Mouse (Mus musculus): ENCODE data around the gene Gabra2. TPM values are rescaled to one million over a fixed set of nuclear protein-coding genes. Genes with fewer than 3 reads are reported as not detected.
A peak's percentile ranks its signal among the peaks of the same experiment; 100 is the strongest.

Gene Gabra2
- 3.5 and 4.3 TPM in 2 replicates for polyA plus RNA-seq (2014; fragmentation: Nextera tagmentation; extraction: Ambion mirVana)

DNA sequence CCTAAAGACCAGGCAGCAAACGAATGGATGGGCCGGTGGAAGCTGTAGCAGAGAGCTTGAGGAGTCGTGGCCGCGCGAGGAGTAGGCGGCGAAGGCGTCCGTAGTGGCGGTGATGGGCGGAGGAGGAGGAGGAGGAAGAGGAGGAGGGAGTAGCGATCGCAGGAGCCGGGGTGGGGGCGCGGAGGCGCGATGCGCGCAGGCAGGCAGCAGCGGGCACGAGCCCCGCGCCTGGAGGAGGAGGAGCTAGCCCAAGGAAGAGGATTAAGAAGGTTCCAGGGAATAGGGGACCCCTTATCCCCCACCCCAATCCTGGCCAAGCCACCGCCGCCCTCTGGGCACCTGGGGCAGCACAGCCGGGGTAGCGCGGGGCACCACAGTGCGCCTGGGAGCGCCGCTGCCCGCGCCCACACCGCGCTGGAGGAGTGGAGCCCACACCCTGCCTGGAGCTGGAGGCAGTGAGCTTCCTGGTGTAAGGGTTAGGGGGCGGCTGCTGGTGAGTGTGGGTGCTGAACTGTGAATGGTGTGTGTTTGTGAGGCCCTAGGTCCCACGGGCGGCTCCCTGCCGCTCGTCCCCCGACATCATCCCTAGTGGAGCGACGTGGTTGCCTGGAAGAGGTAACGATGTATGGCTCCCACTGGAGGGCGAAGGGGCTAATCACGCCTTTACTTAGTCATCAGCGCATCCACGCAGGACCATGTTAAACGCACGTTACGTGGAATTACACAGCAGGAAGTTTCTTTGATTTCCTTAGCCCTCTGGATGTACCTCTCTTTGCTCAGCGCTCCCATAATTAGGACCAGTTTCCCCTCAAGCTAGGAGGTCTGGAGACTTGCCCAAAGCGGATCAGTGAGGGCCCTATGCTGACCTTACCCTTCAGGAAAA, at the start of gene Gabra2:
Gene Gabra2 (minus strand): TSS at position 125 of the 883 bp plus-strand sequence.
- ATAC-seq (ENCODE audit: low FRiP score) = peak; percentile 93
- Histone ChIP-seq H3K9me3 (ENCODE audit: control insufficient read depth, low read length) (no peaks in the 10 kb centered on the region), H3K27me3 (ENCODE audit: control insufficient read depth, insufficient read depth, low read length) (no peaks in the 10 kb centered on the region), H3K9ac (ENCODE audit: low read depth, low read length) (peak within 1 kb of the TSS; percentile 77), H3K4me2 (replicated peaks; ENCODE audit: low read depth, low read length) (peak within 1 kb of the TSS; percentile 77), H3K27ac (ENCODE audit: low read depth, low read length) (0 out of 2 replicates have a peak within 1 kb of the TSS, but pooled peaks have one; percentile 30), H3K36me3 (ENCODE audit: control insufficient read depth, insufficient read depth, low read length) (no peaks in the 10 kb centered on the region), H3K4me1 (replicated peaks; ENCODE audit: control insufficient read depth, insufficient read depth, low read length) (no peaks in the 10 kb centered on the region), H3K4me3 (ENCODE audit: low read depth, low read length) (peak within 1 kb of the TSS; percentile 75)
- peak; percentile 72 for DNase-seq (ENCODE audit: low spot score)
- WGBS = under 1% methylated on average over 48 of the region's 55 CpGs

DNA sequence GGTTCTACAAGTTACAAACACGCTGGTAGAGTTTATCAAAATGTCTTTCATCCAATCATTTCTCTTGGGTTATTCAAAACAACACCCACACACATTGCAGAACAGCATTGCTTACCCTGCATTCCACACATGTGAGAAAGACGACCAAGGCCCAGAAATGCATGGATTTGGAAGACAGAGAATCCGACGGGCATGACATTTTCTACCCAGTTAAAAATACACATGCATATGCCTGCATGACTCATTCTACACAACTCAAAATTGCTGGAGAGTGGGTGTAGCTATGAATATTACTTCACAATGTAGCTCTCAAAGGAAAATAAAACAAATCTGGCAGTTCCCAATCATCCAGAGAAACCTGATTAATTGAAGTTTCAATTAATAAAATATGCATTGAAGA, 41.0 kb upstream of the Gabra2 start:
- ATAC-seq (ENCODE audit: low FRiP score) = no peak
- WGBS = 81% methylated on average over 4 of the region's 4 CpGs
- Histone ChIP-seq H3K4me1 (replicated peaks; ENCODE audit: control insufficient read depth, insufficient read depth, low read length) (no peaks in the 10 kb centered on the region), H3K27me3 (ENCODE audit: control insufficient read depth, insufficient read depth, low read length) (no peaks in the 10 kb centered on the region), H3K9me3 (ENCODE audit: control insufficient read depth, low read length) (no peaks in the 10 kb centered on the region), H3K36me3 (ENCODE audit: control insufficient read depth, insufficient read depth, low read length) (no peaks in the 10 kb centered on the region), H3K4me3 (ENCODE audit: low read depth, low read length) (no peak overlapping the region), H3K27ac (ENCODE audit: low read depth, low read length) (no peak overlapping the region), H3K9ac (ENCODE audit: low read depth, low read length) (no peak overlapping the region), H3K4me2 (replicated peaks; ENCODE audit: low read depth, low read length) (no peak overlapping the region)
- DNase-seq (ENCODE audit: low spot score) = no peak

DNA sequence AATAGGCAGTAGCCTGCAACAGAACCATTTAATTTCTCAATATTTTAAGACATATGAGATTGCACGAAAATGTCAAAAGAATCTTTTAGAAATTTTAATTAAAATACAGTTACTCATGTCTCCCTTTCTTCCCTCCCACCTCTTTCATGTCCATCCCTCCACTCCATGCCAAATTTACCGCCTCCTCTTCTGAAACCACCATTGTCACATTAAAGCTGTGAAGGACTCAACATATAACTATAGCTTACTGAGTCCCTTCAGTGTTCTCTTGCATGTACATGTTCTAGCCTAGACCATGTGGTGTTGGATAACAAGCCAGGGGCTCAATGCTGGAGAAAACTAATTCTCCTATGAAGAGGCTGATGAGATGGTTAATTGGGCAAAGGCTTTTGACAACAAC, 40.2 kb upstream of the Gabra2 start:
- Histone ChIP-seq H3K4me2 (replicated peaks; ENCODE audit: low read depth, low read length) (no peak overlapping the region), H3K4me3 (ENCODE audit: low read depth, low read length) (no peak overlapping the region), H3K9ac (ENCODE audit: low read depth, low read length) (no peak overlapping the region), H3K4me1 (replicated peaks; ENCODE audit: control insufficient read depth, insufficient read depth, low read length) (no peaks in the 10 kb centered on the region), H3K27ac (ENCODE audit: low read depth, low read length) (no peak overlapping the region), H3K36me3 (ENCODE audit: control insufficient read depth, insufficient read depth, low read length) (no peaks in the 10 kb centered on the region), H3K9me3 (ENCODE audit: control insufficient read depth, low read length) (no peaks in the 10 kb centered on the region), H3K27me3 (ENCODE audit: control insufficient read depth, insufficient read depth, low read length) (no peaks in the 10 kb centered on the region)
- 83% methylated on average over 2 of the region's 2 CpGs for WGBS
- ATAC-seq (ENCODE audit: low FRiP score) (no peak), DNase-seq (ENCODE audit: low spot score) (no peak)

DNA sequence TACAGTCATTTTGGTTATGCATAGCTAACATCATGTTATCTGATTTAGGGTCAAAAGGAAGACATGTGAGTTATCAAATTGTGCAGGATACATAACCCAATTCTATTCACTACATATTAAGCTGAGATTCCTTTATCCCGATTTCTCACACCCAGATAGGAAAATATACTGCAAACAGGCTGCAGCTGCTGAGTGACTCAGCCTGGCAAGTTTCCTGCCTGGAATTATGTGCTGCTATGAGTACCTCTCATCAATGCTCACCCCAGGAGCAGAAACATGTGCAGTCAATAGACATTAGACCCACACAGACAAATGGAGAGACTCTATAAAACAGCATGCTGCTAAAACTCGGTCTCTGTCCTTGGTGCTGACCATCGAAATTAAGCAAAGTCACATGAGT, 32.1 kb upstream of the Gabra2 start:
- Histone ChIP-seq H3K9me3 (ENCODE audit: control insufficient read depth, low read length) (no peaks in the 10 kb centered on the region), H3K36me3 (ENCODE audit: control insufficient read depth, insufficient read depth, low read length) (no peaks in the 10 kb centered on the region), H3K4me1 (replicated peaks; ENCODE audit: control insufficient read depth, insufficient read depth, low read length) (no peaks in the 10 kb centered on the region), H3K4me2 (replicated peaks; ENCODE audit: low read depth, low read length) (no peak overlapping the region), H3K4me3 (ENCODE audit: low read depth, low read length) (no peak overlapping the region), H3K27ac (ENCODE audit: low read depth, low read length) (no peak overlapping the region), H3K27me3 (ENCODE audit: control insufficient read depth, insufficient read depth, low read length) (no peaks in the 10 kb centered on the region), H3K9ac (ENCODE audit: low read depth, low read length) (no peak overlapping the region)
- 73% methylated on average over 3 of the region's 3 CpGs for WGBS
- DNase-seq (ENCODE audit: low spot score) (peak; percentile 8), ATAC-seq (ENCODE audit: low FRiP score) (no peak)

DNA sequence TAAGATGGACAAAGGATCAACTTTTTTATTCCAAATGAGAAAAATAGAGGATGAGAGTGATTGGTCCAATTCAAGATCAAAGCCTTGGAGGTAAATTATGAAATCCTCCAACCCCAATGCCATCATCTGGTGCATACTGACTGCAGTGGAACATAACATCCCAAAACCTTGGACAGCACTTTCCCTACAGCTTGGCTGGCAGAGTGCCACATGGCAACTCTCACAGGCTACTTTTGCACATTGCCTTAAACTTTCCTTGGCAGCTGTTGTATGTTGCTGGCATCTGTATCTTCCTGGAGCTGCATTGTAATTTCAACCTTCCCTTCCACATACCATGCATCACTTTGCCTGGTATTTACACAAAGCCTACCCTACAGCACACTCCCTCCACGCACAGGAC, 19.6 kb upstream of the Gabra2 start:
- H3K36me3 ChIP-seq (ENCODE audit: control insufficient read depth, insufficient read depth, low read length) = no peaks in the 10 kb centered on the region
- no peak for ATAC-seq (ENCODE audit: low FRiP score)
- H3K4me1 ChIP-seq (replicated peaks; ENCODE audit: control insufficient read depth, insufficient read depth, low read length) = no peaks in the 10 kb centered on the region
- no peaks in the 10 kb centered on the region for H3K27me3 ChIP-seq (ENCODE audit: control insufficient read depth, insufficient read depth, low read length)
- H3K27ac ChIP-seq (ENCODE audit: low read depth, low read length) = no peak overlapping the region
- H3K9me3 ChIP-seq (ENCODE audit: control insufficient read depth, low read length) = no peaks in the 10 kb centered on the region
- no peak overlapping the region for H3K9ac ChIP-seq (ENCODE audit: low read depth, low read length)
- 83% methylated on average over 1 of the region's 1 CpGs for WGBS
- no peak overlapping the region for H3K4me2 ChIP-seq (replicated peaks; ENCODE audit: low read depth, low read length)
- H3K4me3 ChIP-seq (ENCODE audit: low read depth, low read length) = no peak overlapping the region
- no peak for DNase-seq (ENCODE audit: low spot score)

DNA sequence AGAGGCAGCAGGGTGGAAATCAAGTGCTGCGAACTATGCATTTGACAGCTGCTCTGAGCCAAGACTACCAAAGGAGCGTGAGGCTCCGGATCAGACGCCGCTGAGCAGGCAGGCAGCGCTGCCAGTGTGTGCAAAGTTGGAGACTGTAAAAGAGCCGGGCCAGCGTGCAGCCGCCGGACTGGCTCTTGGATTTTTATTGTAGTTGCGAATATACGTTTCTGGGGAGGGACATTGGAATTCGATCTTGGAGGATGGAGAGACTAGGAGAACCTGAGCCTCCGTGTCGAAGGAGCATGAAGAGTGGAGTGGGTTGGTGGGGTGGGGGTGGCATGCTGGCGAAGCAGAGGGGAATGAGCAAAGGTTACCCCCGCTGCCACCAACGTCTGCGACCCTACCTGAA, 469 bp downstream of the Gabra2 start:
- H3K9ac ChIP-seq (ENCODE audit: low read depth, low read length) = 0 out of 2 replicates have a peak overlapping the region, but pooled peaks have one; percentile 32
- H3K9me3 ChIP-seq (ENCODE audit: control insufficient read depth, low read length) = no peaks in the 10 kb centered on the region
- under 1% methylated on average over 19 of the region's 19 CpGs for WGBS
- peak overlapping the region; percentile 77 for H3K4me2 ChIP-seq (replicated peaks; ENCODE audit: low read depth, low read length)
- peak; percentile 64 for DNase-seq (ENCODE audit: low spot score)
- H3K4me3 ChIP-seq (ENCODE audit: low read depth, low read length) = peak overlapping the region; percentile 75
- no peak overlapping the region for H3K27ac ChIP-seq (ENCODE audit: low read depth, low read length)
- no peaks in the 10 kb centered on the region for H3K4me1 ChIP-seq (replicated peaks; ENCODE audit: control insufficient read depth, insufficient read depth, low read length)
- no peaks in the 10 kb centered on the region for H3K36me3 ChIP-seq (ENCODE audit: control insufficient read depth, insufficient read depth, low read length)
- no peaks in the 10 kb centered on the region for H3K27me3 ChIP-seq (ENCODE audit: control insufficient read depth, insufficient read depth, low read length)
- ATAC-seq (ENCODE audit: low FRiP score) = peak; percentile 67

DNA sequence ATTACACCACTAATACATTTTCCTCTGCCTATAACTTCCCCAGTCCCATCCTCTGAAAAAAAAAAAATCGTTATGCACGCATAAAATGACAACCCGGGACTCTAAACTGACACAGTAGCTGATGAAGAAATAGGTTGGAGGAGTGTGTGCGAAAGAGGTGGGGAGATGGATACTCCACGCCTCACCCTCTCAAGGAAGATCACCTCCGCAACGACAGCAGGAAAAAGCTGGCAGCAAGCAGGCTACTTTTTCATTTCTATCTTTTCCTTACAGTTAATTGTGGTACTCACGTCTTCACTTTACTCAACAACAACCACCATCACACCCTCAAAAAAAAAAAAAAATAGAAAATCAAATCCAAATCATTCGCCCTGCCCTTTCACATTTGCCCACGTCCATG, 873 bp downstream of the Gabra2 start:
- peak overlapping the region; percentile 77 for H3K4me2 ChIP-seq (replicated peaks; ENCODE audit: low read depth, low read length)
- WGBS = 25% methylated on average over 10 of the region's 10 CpGs
- no peaks in the 10 kb centered on the region for H3K36me3 ChIP-seq (ENCODE audit: control insufficient read depth, insufficient read depth, low read length)
- H3K27ac ChIP-seq (ENCODE audit: low read depth, low read length) = no peak overlapping the region
- H3K4me3 ChIP-seq (ENCODE audit: low read depth, low read length) = peak overlapping the region; percentile 75
- ATAC-seq (ENCODE audit: low FRiP score) (no peak), DNase-seq (ENCODE audit: low spot score) (peak; percentile 14)
- no peaks in the 10 kb centered on the region for H3K4me1 ChIP-seq (replicated peaks; ENCODE audit: control insufficient read depth, insufficient read depth, low read length)
- no peaks in the 10 kb centered on the region for H3K27me3 ChIP-seq (ENCODE audit: control insufficient read depth, insufficient read depth, low read length)
- no peaks in the 10 kb centered on the region for H3K9me3 ChIP-seq (ENCODE audit: control insufficient read depth, low read length)
- no peak overlapping the region for H3K9ac ChIP-seq (ENCODE audit: low read depth, low read length)

DNA sequence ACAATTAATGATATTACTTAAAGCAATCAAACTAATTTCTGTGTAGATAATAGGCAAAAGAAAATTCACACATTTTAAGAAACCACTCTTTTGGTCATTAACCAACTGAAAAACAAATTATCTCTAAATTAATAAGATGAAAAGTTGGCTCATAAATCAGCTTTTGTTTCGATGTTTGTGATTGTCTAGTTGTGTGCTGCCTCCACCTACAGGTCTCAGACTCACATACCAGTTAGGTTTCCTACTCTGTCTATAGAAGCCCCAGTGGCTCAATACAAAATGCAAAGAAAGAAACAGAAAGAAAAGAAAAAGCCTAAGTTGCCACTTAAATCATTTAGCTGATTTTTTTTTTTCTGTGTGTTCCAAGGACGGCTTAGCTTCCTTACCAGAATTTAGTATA, 1.8 kb downstream of the Gabra2 start:
- H3K9ac ChIP-seq (ENCODE audit: low read depth, low read length) = no peak overlapping the region
- ATAC-seq (ENCODE audit: low FRiP score) (no peak), DNase-seq (ENCODE audit: low spot score) (peak; percentile 2)
- WGBS = 79% methylated on average over 2 of the region's 2 CpGs
- H3K36me3 ChIP-seq (ENCODE audit: control insufficient read depth, insufficient read depth, low read length) = no peaks in the 10 kb centered on the region
- no peaks in the 10 kb centered on the region for H3K4me1 ChIP-seq (replicated peaks; ENCODE audit: control insufficient read depth, insufficient read depth, low read length)
- H3K4me2 ChIP-seq (replicated peaks; ENCODE audit: low read depth, low read length) = no peak overlapping the region
- H3K9me3 ChIP-seq (ENCODE audit: control insufficient read depth, low read length) = no peaks in the 10 kb centered on the region
- no peaks in the 10 kb centered on the region for H3K27me3 ChIP-seq (ENCODE audit: control insufficient read depth, insufficient read depth, low read length)
- no peak overlapping the region for H3K27ac ChIP-seq (ENCODE audit: low read depth, low read length)
- H3K4me3 ChIP-seq (ENCODE audit: low read depth, low read length) = no peak overlapping the region

DNA sequence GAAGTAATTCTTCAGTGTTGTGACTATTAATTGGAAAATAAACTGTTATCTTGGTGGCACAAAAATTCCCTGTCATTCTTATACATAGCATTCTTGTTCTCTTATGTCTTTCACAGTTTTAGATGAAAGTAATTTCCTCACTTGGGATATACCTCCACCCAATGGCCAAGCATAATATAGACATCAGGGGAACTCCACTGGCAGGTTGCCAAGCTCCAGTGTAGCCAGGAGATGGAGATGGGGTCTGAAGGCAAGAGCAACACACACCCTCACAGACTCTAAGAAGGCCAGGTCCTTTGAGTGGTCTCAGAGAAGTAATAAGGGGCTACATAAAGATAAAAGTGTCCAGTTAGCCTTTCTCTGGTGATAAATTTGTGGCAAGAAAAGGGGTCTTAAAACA, 3.2 kb downstream of the Gabra2 start:
- no peaks in the 10 kb centered on the region for H3K4me1 ChIP-seq (replicated peaks; ENCODE audit: control insufficient read depth, insufficient read depth, low read length)
- no peaks in the 10 kb centered on the region for H3K27me3 ChIP-seq (ENCODE audit: control insufficient read depth, insufficient read depth, low read length)
- H3K27ac ChIP-seq (ENCODE audit: low read depth, low read length) = no peak overlapping the region
- H3K36me3 ChIP-seq (ENCODE audit: control insufficient read depth, insufficient read depth, low read length) = no peaks in the 10 kb centered on the region
- peak; percentile 52 for DNase-seq (ENCODE audit: low spot score)
- H3K4me3 ChIP-seq (ENCODE audit: low read depth, low read length) = no peak overlapping the region
- ATAC-seq (ENCODE audit: low FRiP score) = no peak
- no peak overlapping the region for H3K9ac ChIP-seq (ENCODE audit: low read depth, low read length)
- no peak overlapping the region for H3K4me2 ChIP-seq (replicated peaks; ENCODE audit: low read depth, low read length)
- no peaks in the 10 kb centered on the region for H3K9me3 ChIP-seq (ENCODE audit: control insufficient read depth, low read length)

Data from hindbrain, embryonic 11.5 days (tissue).